Mouse (Mus musculus) liver, embryonic 13.5 days (tissue): ENCODE measurements around the gene Map2k5. TPM values are rescaled to one million over a fixed set of nuclear protein-coding genes. Genes with fewer than 3 reads are reported as not detected.

Source experiments
- ATAC-seq: fragments of 200-750 bp; cut with Nextera tagmentation; 2 replicates; pipeline ENCODE4 v1.8.0; 2017; ENCODE audit warnings: low read depth, mild to moderate bottlenecking, moderate number of reproducible peaks, moderate library complexity
- DNase-seq: peaks from one replicate; pipeline ENCODE4 v3.0.0; 2022
- H3K27ac ChIP-seq: fragments of 300-500 bp; sonication (generic); 2 replicates; pipeline ENCODE4 v1.5.1; 2015; ENCODE audit warnings: moderate library complexity, mild to moderate bottlenecking, inconsistent platforms
- H3K27me3 ChIP-seq: fragments of 300-500 bp; sonication (generic); 2 replicates; pipeline ENCODE4 v1.6.1; 2015; ENCODE audit warnings: mild to moderate bottlenecking, inconsistent platforms
- H3K36me3 ChIP-seq: fragments of 300-500 bp; sonication (generic); 2 replicates; pipeline ENCODE4 v1.6.1; 2015; ENCODE audit warnings: mild to moderate bottlenecking, inconsistent platforms
- H3K4me1 ChIP-seq: fragments of 300-500 bp; sonication (generic); replicated peaks from 2 replicates; pipeline ENCODE4 v1.6.1; 2015; ENCODE audit warnings: inconsistent platforms
- H3K4me2 ChIP-seq: fragments of 300-500 bp; sonication (generic); 2 replicates; pipeline ENCODE4 v1.6.1; 2015; ENCODE audit warnings: inconsistent platforms, mild to moderate bottlenecking, moderate library complexity
- H3K4me3 ChIP-seq: fragments of 300-500 bp; sonication (generic); replicated peaks from 2 replicates; pipeline ENCODE4 v1.5.1; 2015; ENCODE audit warnings: mild to moderate bottlenecking, inconsistent platforms
- H3K9ac ChIP-seq: fragments of 300-500 bp; sonication (generic); 2 replicates; pipeline ENCODE4 v1.6.1; 2015; ENCODE audit warnings: mild to moderate bottlenecking, inconsistent platforms
- H3K9me3 ChIP-seq: fragments of 300-500 bp; sonication (generic); replicated peaks from 2 replicates; pipeline ENCODE4 v1.6.1; 2016; ENCODE audit warnings: inconsistent platforms
- WGBS: fragments of 180-500 bp; shearing (Covaris S2); methylation state at CpG from one replicate; pipeline ENCODE4 v1.1.7; 2015; ENCODE audit not compliant: insufficient replicate concordance; 5-methylcytosine and 5-hydroxymethylcytosine counted together
- polyA plus RNA-seq: library from polyadenylated mRNA; unstranded; fragments of >200 nt; fragmentation: Nextera tagmentation; extraction: Ambion mirVana; gene quantifications from 2 replicates; pipeline ENCODE4 v1.2.1, GENCODE M21; 2015

Gene Map2k5
- polyA plus RNA-seq, 1 experiment from 2014 or later = 10.5 TPM

- Histone ChIP-seq H3K36me3 (no peaks in the 10 kb centered on the region), H3K4me2 (no peak overlapping the region), H3K4me3 (no peak overlapping the region), H3K27me3 (no peaks in the 10 kb centered on the region), H3K9me3 (no peaks in the 10 kb centered on the region), H3K9ac (no peak overlapping the region), H3K4me1 (no peaks in the 10 kb centered on the region), H3K27ac (no peak overlapping the region)
- DNase-seq (no peak), ATAC-seq (no peak)
- WGBS = 73% methylated on average over 4 of the region's 4 CpGs
Measured at GRCm38 (mm10) chr9:63257739-63258138, 120.0 kb downstream of the Map2k5 start.

- 86% methylated on average over 19 of the region's 19 CpGs for WGBS
- no peak for ATAC-seq
- DNase-seq = no peak
- no peak overlapping the region for H3K27ac ChIP-seq
- H3K4me3 ChIP-seq = no peak overlapping the region
- H3K4me1 ChIP-seq = no peaks in the 10 kb centered on the region
- H3K27me3 ChIP-seq = no peaks in the 10 kb centered on the region
- H3K4me2 ChIP-seq = no peak overlapping the region
- H3K36me3 ChIP-seq = 0 out of 2 replicates have a peak, but pooled peaks cover 7% of the 10 kb centered on the region
- no peaks in the 10 kb centered on the region for H3K9me3 ChIP-seq
- no peak overlapping the region for H3K9ac ChIP-seq
Measured at GRCm38 (mm10) chr9:63250841-63251626, 126.7 kb downstream of the Map2k5 start.

- H3K9me3 ChIP-seq = no peaks in the 10 kb centered on the region
- H3K27me3 ChIP-seq = no peaks in the 10 kb centered on the region
- no peak overlapping the region for H3K9ac ChIP-seq
- no peak for ATAC-seq
- H3K4me3 ChIP-seq = no peak overlapping the region
- H3K4me1 ChIP-seq = no peaks in the 10 kb centered on the region
- no peak for DNase-seq
- H3K36me3 ChIP-seq = 0 out of 2 replicates have a peak, but pooled peaks cover 7% of the 10 kb centered on the region
- no peak overlapping the region for H3K27ac ChIP-seq
- no peak overlapping the region for H3K4me2 ChIP-seq
Measured at GRCm38 (mm10) chr9:63248095-63248787, 129.5 kb downstream of the Map2k5 start.

GRCm38 (mm10) chr9:63246568-63247169, 131.0 kb downstream of the Map2k5 start:
- no peak overlapping the region for H3K4me2 ChIP-seq
- no peak for DNase-seq
- no peaks in the 10 kb centered on the region for H3K4me1 ChIP-seq
- H3K9ac ChIP-seq = no peak overlapping the region
- H3K36me3 ChIP-seq = 0 out of 2 replicates have a peak, but pooled peaks cover 7% of the 10 kb centered on the region
- no peaks in the 10 kb centered on the region for H3K9me3 ChIP-seq
- H3K27ac ChIP-seq = no peak overlapping the region
- ATAC-seq = no peak
- no peaks in the 10 kb centered on the region for H3K27me3 ChIP-seq
- H3K4me3 ChIP-seq = no peak overlapping the region
- 33% methylated on average over 5 of the region's 5 CpGs for WGBS

GRCm38 (mm10) chr9:63241961-63242360, 135.7 kb downstream of the Map2k5 start:
- Histone ChIP-seq H3K27ac (no peak overlapping the region), H3K9me3 (no peaks in the 10 kb centered on the region), H3K4me1 (no peaks in the 10 kb centered on the region), H3K27me3 (no peaks in the 10 kb centered on the region), H3K4me2 (no peak overlapping the region), H3K9ac (no peak overlapping the region), H3K36me3 (no peaks in the 10 kb centered on the region), H3K4me3 (no peak overlapping the region)
- DNase-seq (no peak), ATAC-seq (no peak)
- 43% methylated on average over 6 of the region's 6 CpGs for WGBS

GRCm38 (mm10) chr9:63241241-63241640, 136.5 kb downstream of the Map2k5 start:
- 75% methylated on average over 8 of the region's 8 CpGs for WGBS
- Histone ChIP-seq H3K9me3 (no peaks in the 10 kb centered on the region), H3K4me1 (no peaks in the 10 kb centered on the region), H3K4me2 (no peak overlapping the region), H3K36me3 (no peaks in the 10 kb centered on the region), H3K4me3 (no peak overlapping the region), H3K9ac (no peak overlapping the region), H3K27ac (no peak overlapping the region), H3K27me3 (no peaks in the 10 kb centered on the region)
- DNase-seq (no peak), ATAC-seq (no peak)

GRCm38 (mm10) chr9:63234356-63234755, 143.3 kb downstream of the Map2k5 start:
- H3K36me3 ChIP-seq = no peaks in the 10 kb centered on the region; the same call in 1 of the 2 replicates
- H3K9me3 ChIP-seq = no peaks in the 10 kb centered on the region
- ATAC-seq (no peak), DNase-seq (no peak)
- H3K4me1 ChIP-seq = peaks cover 6% of the 10 kb centered on the region; the same call in 1 of the 2 replicates
- no peak overlapping the region for H3K27ac ChIP-seq
- 79% methylated on average over 5 of the region's 5 CpGs for WGBS
- no peak overlapping the region for H3K4me3 ChIP-seq
- H3K27me3 ChIP-seq = no peaks in the 10 kb centered on the region
- no peak overlapping the region for H3K4me2 ChIP-seq
- no peak overlapping the region for H3K9ac ChIP-seq

- no peak for DNase-seq
- no peak for ATAC-seq
- Histone ChIP-seq H3K27me3 (no peaks in the 10 kb centered on the region), H3K9me3 (no peaks in the 10 kb centered on the region), H3K4me1 (peaks cover 6% of the 10 kb centered on the region; the same call in 1 of the 2 replicates), H3K9ac (no peak overlapping the region), H3K27ac (no peak overlapping the region), H3K4me3 (no peak overlapping the region), H3K4me2 (no peak overlapping the region), H3K36me3 (no peaks in the 10 kb centered on the region; the same call in 1 of the 2 replicates)
- 79% methylated on average over 15 of the region's 15 CpGs for WGBS
Measured at GRCm38 (mm10) chr9:63230289-63230688, 147.4 kb downstream of the Map2k5 start.

- DNase-seq (no peak), ATAC-seq (no peak)
- no peaks in the 10 kb centered on the region for H3K9me3 ChIP-seq
- H3K4me1 ChIP-seq = peaks cover 6% of the 10 kb centered on the region; the same call in 1 of the 2 replicates
- no peaks in the 10 kb centered on the region for H3K27me3 ChIP-seq
- H3K4me2 ChIP-seq = no peak overlapping the region
- H3K27ac ChIP-seq = no peak overlapping the region
- no peak overlapping the region for H3K4me3 ChIP-seq
- H3K9ac ChIP-seq = no peak overlapping the region
- 77% methylated on average over 4 of the region's 4 CpGs for WGBS
- H3K36me3 ChIP-seq = no peaks in the 10 kb centered on the region; the same call in 1 of the 2 replicates
Measured at GRCm38 (mm10) chr9:63229124-63229523, 148.6 kb downstream of the Map2k5 start.

GRCm38 (mm10) chr9:63222161-63222560, 155.5 kb downstream of the Map2k5 start:
- no peaks in the 10 kb centered on the region for H3K27me3 ChIP-seq
- ATAC-seq = no peak
- no peak for DNase-seq
- H3K4me2 ChIP-seq = no peak overlapping the region
- H3K4me3 ChIP-seq = no peak overlapping the region
- H3K4me1 ChIP-seq = no peaks in the 10 kb centered on the region
- no peak overlapping the region for H3K27ac ChIP-seq
- H3K36me3 ChIP-seq = no peaks in the 10 kb centered on the region
- no peaks in the 10 kb centered on the region for H3K9me3 ChIP-seq
- WGBS = 77% methylated on average over 6 of the region's 6 CpGs
- no peak overlapping the region for H3K9ac ChIP-seq

- DNase-seq (no peak), ATAC-seq (no peak)
- 80% methylated on average over 7 of the region's 7 CpGs for WGBS
- Histone ChIP-seq H3K9me3 (no peaks in the 10 kb centered on the region), H3K27ac (no peak overlapping the region), H3K9ac (no peak overlapping the region), H3K4me1 (no peaks in the 10 kb centered on the region), H3K4me2 (no peak overlapping the region), H3K36me3 (no peaks in the 10 kb centered on the region), H3K4me3 (no peak overlapping the region), H3K27me3 (no peaks in the 10 kb centered on the region)
Measured at GRCm38 (mm10) chr9:63219851-63220250, 157.9 kb downstream of the Map2k5 start.
